Comparison of ENCODE assay signal across 8 mouse cellular contexts in genomic region chr4:86911576-86912341, GRCm38 (mm10). TPM values are rescaled to one million over a fixed set of nuclear protein-coding genes. Genes with fewer than 3 reads are reported as not detected.
A peak's percentile ranks its signal among the peaks of the same experiment; 100 is the strongest.
DNase-seq lines count a peak whose midpoint lies in the region; ATAC-seq and TF ChIP-seq lines count a peak whose summit lies in the region.
"Had no signal": no experiment of that assay in that cellular context is flagged by ENCODE, and none has a peak within 500 bp of the region (broad histone marks: within the 10 kb centered on the region; RNA-seq: fewer than 3 reads in every experiment).

No protein-coding gene starts in this region.

- no peak for TF ChIP-seq CTCF in lung, embryonic 14.5 days (IDR thresholded peaks at IDR 0.05; ENCODE audit: low read depth)

- DNase-seq in lung, embryonic 14.5 days = no peak
- no peak for DNase-seq in lung, postnatal 14 days
- DNase-seq in embryo, embryonic 10.5 days (ENCODE audit: low spot score) = peak; percentile 56
- peak; percentile 35 to 38 for DNase-seq in heart, postnatal 10 days
- DNase-seq in layer of hippocampus, adult 9-11 months = no peak
- no peak for DNase-seq in spleen, postnatal 14 days (ENCODE audit: low spot score in 2 of 2)
- DNase-seq: right cerebral cortex, postnatal 14 days had no signal

- peak; percentile 58; the same call in 1 of the 2 replicates for ATAC-seq in lung, embryonic 14.5 days (ENCODE audit: insufficient read depth)
- ATAC-seq in neural tube, embryonic 13.5 days (ENCODE audit: low read depth) = no peak

- H3K36me3 ChIP-seq in lung, embryonic 14.5 days (ENCODE audit: insufficient read depth) = no peaks in the 10 kb centered on the region
- H3K36me3 ChIP-seq in neural tube, embryonic 13.5 days = no peaks in the 10 kb centered on the region

- H3K4me3 ChIP-seq in lung, embryonic 14.5 days (ENCODE audit: low read depth, low read length) = no peak overlapping the region
- H3K4me3 ChIP-seq in neural tube, embryonic 13.5 days = no peak overlapping the region

- H3K9ac ChIP-seq in lung, embryonic 14.5 days = no peak overlapping the region; the same call in 1 of the 2 replicates
- no peak overlapping the region for H3K9ac ChIP-seq in neural tube, embryonic 13.5 days

- H3K27me3 ChIP-seq in lung, embryonic 14.5 days (ENCODE audit: insufficient read depth, low read length) = no peaks in the 10 kb centered on the region
- no peaks in the 10 kb centered on the region for H3K27me3 ChIP-seq in neural tube, embryonic 13.5 days

- no peaks in the 10 kb centered on the region for H3K9me3 ChIP-seq in lung, embryonic 14.5 days (ENCODE audit: low read depth, low read length)
- H3K9me3 ChIP-seq in neural tube, embryonic 13.5 days = peaks cover 8% of the 10 kb centered on the region

- no peaks in the 10 kb centered on the region for H3K4me1 ChIP-seq in lung, embryonic 14.5 days (ENCODE audit: insufficient read depth)
- H3K4me1 ChIP-seq in neural tube, embryonic 13.5 days (replicated peaks) = peaks cover 7% of the 10 kb centered on the region

- H3K4me2 ChIP-seq in lung, embryonic 14.5 days = no peak overlapping the region
- H3K4me2 ChIP-seq in neural tube, embryonic 13.5 days = 0 out of 2 replicates have a peak overlapping the region, but pooled peaks have one; percentile 25

- 22% methylated on average over 18 of the region's 18 CpGs for WGBS in lung, embryonic 14.5 days
- 19% methylated on average over 18 of the region's 18 CpGs for WGBS in neural tube, embryonic 13.5 days

- no peak overlapping the region for H3K27ac ChIP-seq in lung, embryonic 14.5 days (ENCODE audit: low read depth)
- H3K27ac ChIP-seq in neural tube, embryonic 13.5 days (replicated peaks) = no peak overlapping the region

- intact Hi-C loops in heart, postnatal 10 days (cut with DNase I) = no loop called here

RNA-seq across cellular contexts. Expression of gene Acer2, which starts 37.6 kb away (rescaled TPM):
- polyA plus RNA-seq in lung, embryonic 14.5 days (2014; fragmentation: Nextera tagmentation; extraction: Ambion mirVana) = 28.2 and 32.3 TPM in 2 replicates
- 10 to 100 TPM; 14.1 to 23.5 TPM for total RNA-seq in heart, postnatal 10 days (2021)
- polyA plus RNA-seq in neural tube, embryonic 13.5 days (2015; fragmentation: Nextera tagmentation; extraction: Ambion mirVana) = 20.0 and 23.8 TPM in 2 replicates

RNA-seq across cellular contexts. Expression of gene Rps6, which starts 54.5 kb away (rescaled TPM):
- 874 and 878 TPM in 2 replicates for polyA plus RNA-seq in lung, embryonic 14.5 days (2014; fragmentation: Nextera tagmentation; extraction: Ambion mirVana)
- 100 to 1,000 TPM; 592 to 638 TPM for total RNA-seq in heart, postnatal 10 days (2021)
- 437 and 462 TPM in 2 replicates for polyA plus RNA-seq in neural tube, embryonic 13.5 days (2015; fragmentation: Nextera tagmentation; extraction: Ambion mirVana)

Comparison
In these comparisons a context has a peak if more than half of its experiments do, and no peak if none do; other contexts are left out.
1. DNase-seq: peak in embryo, embryonic 10.5 days (single experiment) and heart, postnatal 10 days (2 of 2); none in lung, embryonic 14.5 days (single experiment), lung, postnatal 14 days (single experiment), layer of hippocampus, adult 9-11 months (single experiment) and spleen, postnatal 14 days (0 of 2).